Mouse (Mus musculus) intestine, postnatal 0 days (tissue): ENCODE measurements around the gene S100a3. TPM values are rescaled to one million over a fixed set of nuclear protein-coding genes. Genes with fewer than 3 reads are reported as not detected.

Experiments used
- ATAC-seq: fragments of 200-750 bp; cut with Nextera tagmentation; 2 replicates; pipeline ENCODE4 v1.8.0; 2017; ENCODE audit warnings: mild to moderate bottlenecking, moderate TSS enrichment, moderate library complexity
- H3K27ac ChIP-seq: fragments of 300-500 bp; sonication (generic); 2 replicates; pipeline ENCODE4 v1.5.1; 2014; ENCODE audit warnings: mild to moderate bottlenecking, low read depth, low read length, moderate library complexity
- H3K27me3 ChIP-seq: fragments of 300-500 bp; sonication (generic); replicated peaks from 2 replicates; pipeline ENCODE4 v1.6.1; 2014; ENCODE audit warnings: low read length, mixed read lengths; ENCODE audit not compliant: control insufficient read depth, insufficient read depth
- H3K36me3 ChIP-seq: fragments of 300-500 bp; sonication (generic); 2 replicates; pipeline ENCODE4 v1.6.1; 2014; ENCODE audit warnings: mild to moderate bottlenecking, moderate library complexity; ENCODE audit not compliant: control insufficient read depth, insufficient read depth
- H3K4me1 ChIP-seq: fragments of 300-500 bp; sonication (generic); replicated peaks from 2 replicates; pipeline ENCODE4 v1.6.1; 2014; ENCODE audit warnings: antibody characterized with exemption, low read length, mixed read lengths; ENCODE audit not compliant: control insufficient read depth, insufficient read depth
- H3K4me2 ChIP-seq: fragments of 300-500 bp; sonication (generic); replicated peaks from 2 replicates; pipeline ENCODE4 v1.6.1; 2014; ENCODE audit warnings: low read depth, mild to moderate bottlenecking, moderate library complexity
- H3K4me3 ChIP-seq: fragments of 300-500 bp; sonication (generic); 2 replicates; pipeline ENCODE4 v1.5.1; 2014; ENCODE audit warnings: low read depth, low read length
- H3K9ac ChIP-seq: fragments of 300-500 bp; sonication (generic); 2 replicates; pipeline ENCODE4 v1.6.1; 2014; ENCODE audit warnings: mild to moderate bottlenecking, low read depth, low read length
- H3K9me3 ChIP-seq: fragments of 300-500 bp; sonication (generic); 2 replicates; pipeline ENCODE4 v1.6.1; 2016; ENCODE audit warnings: mixed run types; ENCODE audit not compliant: control insufficient read depth
- CTCF ChIP-seq: sonication (generic); IDR thresholded peaks from 2 replicates; pipeline ENCODE4 v1.5.1; 2016; ENCODE audit warnings: low read depth, mild to moderate bottlenecking, control low read depth, antibody characterized with exemption, moderate library complexity
- WGBS: fragments of 180-500 bp; shearing (Covaris S2); extraction: QIAGEN DNeasy Blood & Tissue Kit; methylation state at CpG from one replicate; pipeline ENCODE4 v1.1.7; 2014; 5-methylcytosine and 5-hydroxymethylcytosine counted together
- polyA plus RNA-seq: library from polyadenylated mRNA; unstranded; fragments of >200 nt; fragmentation: Nextera tagmentation; extraction: Ambion mirVana; gene quantifications from 2 replicates; pipeline ENCODE4 v1.2.1, GENCODE M21; 2015

The S100a3 gene
- polyA plus RNA-seq, 1 experiment from 2014 or later: 0.37 TPM

- Histone ChIP-seq H3K27ac (no peak overlapping the region), H3K4me3 (no peak overlapping the region), H3K4me2 (no peak overlapping the region), H3K9me3 (no peaks in the 10 kb centered on the region), H3K27me3 (no peaks in the 10 kb centered on the region), H3K4me1 (peaks cover 7% of the 10 kb centered on the region), H3K36me3 (no peaks in the 10 kb centered on the region), H3K9ac (no peak overlapping the region)
- 28% methylated on average over 5 of the region's 5 CpGs for WGBS
- TF ChIP-seq CTCF: peak; percentile 93
- ATAC-seq: peak; percentile 65; the same call in 1 of the 2 replicates
Measured at GRCm38 (mm10) chr3:90585595-90585994, 25.2 kb downstream of the S100a3 start.

GRCm38 (mm10) chr3:90586016-90586643 is 25.8 kb downstream of the S100a3 start:
- Histone ChIP-seq H3K4me1 (peaks cover 7% of the 10 kb centered on the region), H3K4me2 (no peak overlapping the region), H3K27me3 (no peaks in the 10 kb centered on the region), H3K9me3 (no peaks in the 10 kb centered on the region), H3K9ac (no peak overlapping the region), H3K36me3 (no peaks in the 10 kb centered on the region), H3K27ac (peak overlapping the region; percentile 46; the same call in 1 of the 2 replicates), H3K4me3 (no peak overlapping the region)
- ATAC-seq: no peak
- no peak for TF ChIP-seq CTCF
- 79% methylated on average over 15 of the region's 15 CpGs for WGBS

GRCm38 (mm10) chr3:90586906-90587305 is 26.5 kb downstream of the S100a3 start:
- no peak for TF ChIP-seq CTCF
- Histone ChIP-seq H3K4me1 (peaks cover 7% of the 10 kb centered on the region), H3K27ac (peak overlapping the region; percentile 35; the same call in 1 of the 2 replicates), H3K9ac (no peak overlapping the region), H3K9me3 (no peaks in the 10 kb centered on the region), H3K4me3 (no peak overlapping the region), H3K36me3 (no peaks in the 10 kb centered on the region), H3K4me2 (no peak overlapping the region), H3K27me3 (no peaks in the 10 kb centered on the region)
- 19% methylated on average over 10 of the region's 10 CpGs for WGBS
- ATAC-seq: peak; percentile 85

DNA sequence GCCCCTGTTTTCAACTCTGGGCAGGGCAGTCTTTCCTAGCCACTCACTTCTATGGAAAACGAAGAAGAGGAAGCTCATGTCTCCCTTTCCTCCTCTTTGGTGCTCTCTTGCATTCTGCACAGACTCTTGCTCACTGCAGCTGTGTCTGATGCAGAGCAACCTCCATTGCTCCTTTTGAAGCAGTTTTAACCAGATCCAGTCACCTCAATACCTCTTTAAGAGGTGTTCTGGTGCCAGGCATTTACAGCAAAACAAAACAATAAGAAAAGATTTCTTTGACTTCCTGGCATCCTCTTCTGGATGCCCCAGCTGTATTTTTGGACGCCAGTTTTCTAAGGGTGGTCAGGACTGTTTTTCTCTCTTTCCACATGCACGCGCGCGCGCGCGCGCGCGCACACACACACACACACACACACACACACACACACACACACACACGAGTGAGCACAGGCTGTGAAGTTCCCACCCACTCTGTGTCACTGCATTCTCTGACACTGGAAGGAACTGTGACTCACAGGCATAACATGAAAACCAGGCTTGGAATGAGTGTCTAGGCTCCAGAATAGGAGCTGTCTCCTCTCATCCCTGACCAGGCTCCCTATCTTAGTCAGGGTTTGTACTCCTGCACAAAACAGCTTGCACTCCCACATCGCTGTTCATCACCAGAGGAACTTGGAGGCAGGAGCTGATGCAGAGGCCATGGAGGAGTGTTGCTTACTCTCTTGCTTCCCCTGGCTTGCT is 27.2 kb downstream of the S100a3 start:
- WGBS: 80% methylated on average over 14 of the region's 14 CpGs
- H3K36me3 ChIP-seq: no peaks in the 10 kb centered on the region
- H3K27me3 ChIP-seq: no peaks in the 10 kb centered on the region
- no peak overlapping the region for H3K9ac ChIP-seq
- H3K9me3 ChIP-seq: no peaks in the 10 kb centered on the region
- no peak for ATAC-seq
- no peak overlapping the region for H3K4me3 ChIP-seq
- peak overlapping the region; percentile 35 for H3K27ac ChIP-seq
- no peak for TF ChIP-seq CTCF
- peaks cover 7% of the 10 kb centered on the region for H3K4me1 ChIP-seq
- H3K4me2 ChIP-seq: no peak overlapping the region

GRCm38 (mm10) chr3:90589390-90589789 is 29.0 kb downstream of the S100a3 start:
- Histone ChIP-seq H3K27ac (no peak overlapping the region), H3K36me3 (no peaks in the 10 kb centered on the region), H3K4me2 (no peak overlapping the region), H3K9me3 (no peaks in the 10 kb centered on the region), H3K4me1 (peaks cover 7% of the 10 kb centered on the region; the same call in 1 of the 2 replicates), H3K27me3 (no peaks in the 10 kb centered on the region), H3K9ac (no peak overlapping the region), H3K4me3 (no peak overlapping the region)
- 77% methylated on average over 6 of the region's 6 CpGs for WGBS
- 0 out of 2 replicates have a peak, but pooled peaks have one; percentile 11 for TF ChIP-seq CTCF
- no peak for ATAC-seq

DNA sequence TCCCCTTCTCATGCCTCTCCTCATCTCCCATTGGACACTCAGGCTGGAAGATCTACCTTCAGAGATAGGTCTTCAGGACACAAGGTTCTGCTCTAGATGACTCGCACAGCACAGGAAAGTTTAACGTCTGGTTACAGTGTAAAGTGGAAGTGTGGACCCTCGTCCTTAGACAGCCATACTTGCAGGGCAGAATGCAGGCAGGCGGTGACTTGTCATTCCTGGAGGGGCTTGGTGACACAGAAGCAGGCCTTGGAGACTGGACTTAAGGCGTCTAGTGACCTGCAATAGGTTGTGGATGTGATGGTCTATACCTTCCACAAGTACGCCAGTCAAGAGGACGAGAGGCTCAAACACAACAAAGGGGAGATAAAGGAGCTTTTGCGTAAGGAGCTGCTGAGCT is 29.6 kb downstream of the S100a3 start, which contains the start of gene S100a2:
S100a2 (plus strand) TSS at position 301 of the 400 bp plus-strand sequence.
- TF ChIP-seq CTCF: no peak

More for the DNA sequence above, 29.6 kb downstream of the S100a3 start, which contains the start of gene S100a2:
- peaks cover 7% of the 10 kb centered on the region; the same call in 1 of the 2 replicates for H3K4me1 ChIP-seq
- no peaks in the 10 kb centered on the region for H3K27me3 ChIP-seq
- H3K9me3 ChIP-seq: no peaks in the 10 kb centered on the region
- H3K4me2 ChIP-seq: no peak within 1 kb of the TSS
- H3K4me3 ChIP-seq: no peak within 1 kb of the TSS
- no peak within 1 kb of the TSS for H3K27ac ChIP-seq
- no peak within 1 kb of the TSS for H3K9ac ChIP-seq
- H3K36me3 ChIP-seq: no peaks in the 10 kb centered on the region
- no peak for ATAC-seq
- 92% methylated on average over 8 of the region's 8 CpGs for WGBS
